Mouse (Mus musculus): ENCODE data around the gene Dagla.

Gene Dagla

DNA sequence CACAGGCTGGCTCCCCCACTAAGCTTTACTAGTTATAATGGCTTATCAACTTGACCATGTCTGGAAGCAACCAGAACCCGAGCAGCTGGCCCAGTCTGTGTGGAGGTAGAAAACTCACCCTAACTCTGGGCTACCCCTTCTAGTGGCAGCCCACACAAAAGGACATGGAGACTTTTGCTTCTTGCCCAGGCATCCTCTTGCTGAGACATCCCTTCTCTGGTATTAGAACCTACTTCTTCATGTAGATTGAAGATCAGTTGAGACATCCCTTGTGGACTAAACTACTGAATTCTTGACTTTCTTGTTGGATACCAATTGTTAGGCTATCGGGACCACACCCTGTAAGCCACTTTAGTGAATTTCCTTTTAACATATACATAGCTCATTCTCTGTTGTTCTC is 106.4 kb downstream of the Dagla start:
- DNase-seq (ENCODE audit: low spot score): no peak

DNA sequence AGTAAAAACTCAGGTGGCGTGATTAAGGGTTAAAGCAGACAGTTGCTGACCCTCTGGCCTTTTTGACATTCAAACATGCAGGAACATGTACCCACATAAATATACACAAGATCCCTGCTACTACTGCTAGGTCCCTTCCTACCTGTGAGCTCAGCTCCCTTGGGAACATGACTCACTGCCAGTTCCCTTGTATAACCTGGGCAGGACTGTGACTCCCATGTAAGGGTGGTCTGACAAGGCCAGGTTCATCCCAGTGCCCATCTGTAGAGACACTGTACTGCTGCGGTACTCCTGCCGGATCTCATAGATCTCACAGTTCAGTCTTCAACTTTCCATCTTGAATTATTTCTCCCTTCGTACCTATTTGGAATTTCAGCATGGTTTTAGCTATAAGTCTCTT is 107.5 kb downstream of the Dagla start:
- DNase-seq (ENCODE audit: low spot score): peak; percentile 29
